Mouse (Mus musculus) MEL (cell line): ENCODE measurements around the gene Sult2b1. TPM values are rescaled to one million over a fixed set of nuclear protein-coding genes. Genes with fewer than 3 reads are reported as not detected.

Source experiments
- DNase-seq: peaks from one replicate; pipeline ENCODE4 v3.0.0; 2011; ENCODE audit warnings: low read depth, low spot score
- H3K27ac ChIP-seq: 2 replicates; pipeline ENCODE4 v1.5.1; 2012; ENCODE audit warnings: low read depth, mild to moderate bottlenecking, control low read depth, low read length, moderate library complexity; ENCODE audit not compliant: control insufficient read depth
- H3K27me3 ChIP-seq, 2 experiments: fragments of 150-350 bp in 1 of 2; sonication (generic) in 1 of 2; 2 replicates each; pipeline ENCODE4 v1.6.1; 2012; ENCODE audit warnings: low read length in 2 of 2, mild to moderate bottlenecking in 2 of 2, improper control_type of control experiment in 1 of 2, moderate library complexity in 1 of 2; ENCODE audit not compliant: insufficient read depth in 2 of 2, control insufficient read depth in 1 of 2
- H3K36me3 ChIP-seq, 2 experiments: 2 replicates each; pipeline ENCODE4 v1.6.1; 2012 to 2014; ENCODE audit warnings: low read length in 2 of 2, improper control_type of control experiment in 1 of 2, inconsistent platforms in 1 of 2, mild to moderate bottlenecking in 1 of 2; ENCODE audit not compliant: insufficient read depth in 2 of 2, control insufficient read depth in 1 of 2
- H3K4me1 ChIP-seq, 2 experiments: fragments of 150-350 bp in 1 of 2; sonication (generic) in 1 of 2; 2 replicates each; pipeline ENCODE4 v1.6.1; 2012; ENCODE audit warnings: low read length in 2 of 2, improper control_type of control experiment in 1 of 2, mild to moderate bottlenecking in 1 of 2; ENCODE audit not compliant: insufficient read depth in 2 of 2, control insufficient read depth in 1 of 2
- H3K4me3 ChIP-seq, 2 experiments: fragments of 150-350 bp in 1 of 2; sonication (generic) in 1 of 2; 2 replicates each; pipeline ENCODE4 v1.5.1; 2012; ENCODE audit warnings: low read depth in 2 of 2, low read length in 2 of 2, mild to moderate bottlenecking in 2 of 2, moderate library complexity in 2 of 2, control low read depth in 1 of 2, improper control_type of control experiment in 1 of 2; ENCODE audit not compliant: control insufficient read depth in 1 of 2, insufficient read depth in 1 of 2
- H3K79me2 ChIP-seq: 2 replicates; pipeline ENCODE4 v1.6.1; 2012; ENCODE audit warnings: mild to moderate bottlenecking, low read length, moderate library complexity; ENCODE audit not compliant: control insufficient read depth, poor library complexity, insufficient read depth
- H3K9ac ChIP-seq: 2 replicates; pipeline ENCODE4 v1.6.1; 2012; ENCODE audit warnings: low read depth, mild to moderate bottlenecking, control low read depth, low read length, moderate library complexity; ENCODE audit not compliant: control insufficient read depth, poor library complexity, severe bottlenecking
- H3K9me3 ChIP-seq: fragments of 150-350 bp; sonication (generic); replicated peaks from 2 replicates; pipeline ENCODE4 v1.6.1; 2012; ENCODE audit warnings: mild to moderate bottlenecking, low read length, improper control_type of control experiment, moderate library complexity; ENCODE audit not compliant: insufficient read depth
- BHLHE40 ChIP-seq: IDR thresholded peaks from 2 replicates; pipeline ENCODE4 v1.6.1; 2012; ENCODE audit warnings: low read depth, mild to moderate bottlenecking, inconsistent platforms, low read length, improper control_type of control experiment, borderline replicate concordance
- CHD2 ChIP-seq: IDR thresholded peaks from 2 replicates; pipeline ENCODE4 v1.6.1; 2011; ENCODE audit warnings: low read length, improper control_type of control experiment
- CTCF ChIP-seq, 3 experiments: IDR thresholded peaks in 2 of 3; conservative IDR thresholded peaks in 1 of 3; 2 replicates each; pipeline ENCODE4 v1.5.1; 2011 to 2012; ENCODE audit warnings: low read length in 3 of 3, low read depth in 2 of 3, mild to moderate bottlenecking in 2 of 3, improper control_type of control experiment in 1 of 3, inconsistent platforms in 1 of 3, mixed read lengths in 1 of 3, moderate library complexity in 1 of 3; ENCODE audit not compliant: control insufficient read depth in 1 of 3, insufficient read depth in 1 of 3, poor library complexity in 1 of 3, severe bottlenecking in 1 of 3
- E2F4 ChIP-seq: IDR thresholded peaks from 2 replicates; pipeline ENCODE4 v1.6.1; 2011; ENCODE audit warnings: low read depth, low read length, improper control_type of control experiment, borderline replicate concordance
- ELF1 ChIP-seq: IDR thresholded peaks from 2 replicates; pipeline ENCODE4 v1.6.1; 2014; ENCODE audit warnings: low read depth, mild to moderate bottlenecking, inconsistent platforms, low read length, improper control_type of control experiment, moderate library complexity
- EP300 ChIP-seq, 2 experiments: IDR thresholded peaks; 2 replicates each; pipeline ENCODE4 v1.6.1; 2011; ENCODE audit warnings: improper control_type of control experiment in 2 of 2, low read length in 2 of 2, low read depth in 1 of 2, mild to moderate bottlenecking in 1 of 2
- GABPA ChIP-seq: IDR thresholded peaks from 2 replicates; pipeline ENCODE4 v1.6.1; 2012; ENCODE audit warnings: low read depth, mild to moderate bottlenecking, inconsistent platforms, low read length, improper control_type of control experiment, moderate library complexity
- GATA1 ChIP-seq: IDR thresholded peaks from 2 replicates; pipeline ENCODE4 v1.6.1; 2011; ENCODE audit warnings: low read depth, low read length, improper control_type of control experiment
- HCFC1 ChIP-seq: IDR thresholded peaks from 2 replicates; pipeline ENCODE4 v1.6.1; 2012; ENCODE audit warnings: low read depth, mild to moderate bottlenecking, inconsistent platforms, low read length, improper control_type of control experiment, moderate library complexity
- JUND ChIP-seq: IDR thresholded peaks from 2 replicates; pipeline ENCODE4 v1.6.1; 2011; ENCODE audit warnings: low read depth, mild to moderate bottlenecking, improper control_type of control experiment, low read length
- MAFK ChIP-seq: IDR thresholded peaks from 2 replicates; pipeline ENCODE4 v1.6.1; 2011; ENCODE audit warnings: low read depth, mild to moderate bottlenecking, low read length, improper control_type of control experiment, borderline replicate concordance
- MXI1 ChIP-seq: IDR thresholded peaks from 2 replicates; pipeline ENCODE4 v1.6.1; 2011; ENCODE audit warnings: mild to moderate bottlenecking, low read depth, low read length, improper control_type of control experiment
- NELFE ChIP-seq: IDR thresholded peaks from 2 replicates; pipeline ENCODE4 v1.6.1; 2011; ENCODE audit warnings: low read depth, low read length, improper control_type of control experiment
- POLR2A ChIP-seq, 2 experiments: IDR thresholded peaks; 2 replicates each; pipeline ENCODE4 v1.6.1; 2011 to 2012; ENCODE audit warnings: low read length in 2 of 2, mild to moderate bottlenecking in 2 of 2, control low read depth in 1 of 2, improper control_type of control experiment in 1 of 2, low read depth in 1 of 2, moderate library complexity in 1 of 2; ENCODE audit not compliant: control insufficient read depth in 1 of 2, insufficient read depth in 1 of 2, poor library complexity in 1 of 2
- POLR2AphosphoS2 ChIP-seq: IDR thresholded peaks from 2 replicates; pipeline ENCODE4 v1.6.1; 2011; ENCODE audit warnings: low read length, improper control_type of control experiment
- POLR2AphosphoS5 ChIP-seq: IDR thresholded peaks from 2 replicates; pipeline ENCODE4 v1.6.1; 2012; ENCODE audit warnings: low read depth, borderline replicate concordance, mild to moderate bottlenecking, inconsistent platforms, low read length, moderate library complexity, mixed read lengths
- RAD21 ChIP-seq: IDR thresholded peaks from 2 replicates; pipeline ENCODE4 v1.6.1; 2011; ENCODE audit warnings: mild to moderate bottlenecking, low read depth, low read length, improper control_type of control experiment
- RCOR1 ChIP-seq: IDR thresholded peaks from 2 replicates; pipeline ENCODE4 v1.6.1; 2012; ENCODE audit warnings: low read depth, mild to moderate bottlenecking, inconsistent platforms, low read length, improper control_type of control experiment
- SIN3A ChIP-seq: IDR thresholded peaks from 2 replicates; pipeline ENCODE4 v1.6.1; 2012; ENCODE audit warnings: low read length, improper control_type of control experiment, inconsistent platforms
- SMC3 ChIP-seq: IDR thresholded peaks from 2 replicates; pipeline ENCODE4 v1.6.1; 2011; ENCODE audit warnings: low read depth, low read length, improper control_type of control experiment
- TBP ChIP-seq: IDR thresholded peaks from 2 replicates; pipeline ENCODE4 v1.8.0; 2011; ENCODE audit warnings: low read depth, low read length, improper control_type of control experiment
- UBTF ChIP-seq: IDR thresholded peaks from 2 replicates; pipeline ENCODE4 v1.6.1; 2012; ENCODE audit warnings: low read depth, mild to moderate bottlenecking, inconsistent platforms, low read length, improper control_type of control experiment, moderate library complexity, borderline replicate concordance; ENCODE audit not compliant: insufficient read depth
- ZC3H11A ChIP-seq: IDR thresholded peaks from 2 replicates; pipeline ENCODE4 v1.6.1; 2012; ENCODE audit warnings: low read depth, mild to moderate bottlenecking, inconsistent platforms, low read length, improper control_type of control experiment
- ZMIZ1 ChIP-seq: IDR thresholded peaks from 2 replicates; pipeline ENCODE4 v1.6.1; 2012; ENCODE audit warnings: low read depth, mild to moderate bottlenecking, inconsistent platforms, low read length, improper control_type of control experiment, moderate library complexity
- ZNF384 ChIP-seq: IDR thresholded peaks from 2 replicates; pipeline ENCODE4 v1.6.1; 2012; ENCODE audit warnings: low read depth, mild to moderate bottlenecking, inconsistent platforms, low read length, improper control_type of control experiment
- polyA plus RNA-seq, 2 experiments: library from polyadenylated mRNA; stranded (reverse) in 1 of 2; unstranded in 1 of 2; fragments of >175 nt in 1 of 2; fragments of >200 nt in 1 of 2; gene quantifications; 2 replicates each; pipeline versions ENCODE4 v1.2.1 to v1.2.4; 2012; ENCODE audit warnings: low replicate concordance in 2 of 2, low read depth in 1 of 2; ENCODE audit not compliant: insufficient read length in 2 of 2, insufficient read depth in 1 of 2, missing spikeins in 1 of 2
- total RNA-seq: library from RNA; depleted of rRNA; stranded (reverse); fragments of 300-350 nt; gene quantifications from 2 replicates; pipeline ENCODE4 v1.2.3, GENCODE M21; 2012

Gene Sult2b1
- total and polyA plus RNA-seq, 3 experiments, result 0.08 to 0.47 TPM; not detected in 1

GRCm38 (mm10) chr7:45683396-45684050, 100.9 kb downstream of the Sult2b1 start, which contains the start of gene Ntn5:
Ntn5 (plus strand) TSS chr7:45684022.
- DNase-seq, result no peak
- H3K27ac ChIP-seq, result no peak within 1 kb of the TSS
- no peaks in the 10 kb centered on the region for H3K79me2 ChIP-seq
- peaks cover 0 to 3% of the 10 kb centered on the region in 2 experiments; a peak in 2 of 4 replicates for H3K27me3 ChIP-seq
- no peak for TF ChIP-seq EP300 (IDR thresholded peaks at IDR 0.05; ENCODE audit: low read depth in 1 of 2, low read length in 2 of 2)
- TF ChIP-seq RCOR1, result no peak
- TF ChIP-seq ZMIZ1, result no peak
- no peak for TF ChIP-seq MAFK
- TF ChIP-seq POLR2AphosphoS5, result no peak
- no peak for TF ChIP-seq E2F4
- no peak for TF ChIP-seq GABPA
- H3K36me3 ChIP-seq, result peaks cover 0 to 17% of the 10 kb centered on the region in 2 experiments; a peak in 2 of 4 replicates
- H3K9me3 ChIP-seq, result no peaks in the 10 kb centered on the region
- H3K4me3 ChIP-seq, result no peak within 1 kb of the TSS
- H3K9ac ChIP-seq, result no peak within 1 kb of the TSS
- H3K4me1 ChIP-seq, result peaks cover 13 to 20% of the 10 kb centered on the region in 2 experiments

GRCm38 (mm10) chr7:45682144-45683126, 102.0 kb downstream of the Sult2b1 start:
- Histone ChIP-seq H3K79me2 (no peaks in the 10 kb centered on the region), H3K27ac (peak overlapping the region; percentile 57), H3K27me3 (peaks cover 0 to 2% of the 10 kb centered on the region in 2 experiments; a peak in 2 of 4 replicates), H3K9ac (peak overlapping the region; percentile 72), H3K4me1 (peaks cover 13 to 20% of the 10 kb centered on the region in 2 experiments), H3K36me3 (peaks cover 0 to 17% of the 10 kb centered on the region in 2 experiments; a peak in 2 of 4 replicates), H3K9me3 (no peaks in the 10 kb centered on the region), H3K4me3 (peak overlapping the region; percentile 52 to 55)
- TF ChIP-seq GATA1 (0 out of 2 replicates have a peak, but pooled peaks have one; percentile 27), RAD21 (peak; percentile 81), JUND (no peak), ZC3H11A (peak; percentile 82), POLR2AphosphoS5 (no peak), POLR2AphosphoS2 (no peak), ZNF384 (peak; percentile 30; the same call in 1 of the 2 replicates), RCOR1 (0 out of 2 replicates have a peak, but pooled peaks have one; percentile 7), BHLHE40 (no peak), SMC3 (peak; percentile 87), HCFC1 (peak; percentile 67), ELF1 (peak; percentile 84), CTCF (IDR thresholded peaks at IDR 0.05 in 2 of 3, conservative IDR thresholded peaks at IDR 0.05 in 1 of 3; ENCODE audit: control insufficient read depth in 1 of 3, insufficient read depth in 1 of 3, low read depth in 2 of 3, low read length in 3 of 3, poor library complexity in 1 of 3, severe bottlenecking in 1 of 3) (peak; percentile 93 to 100 (median 99)), GABPA (no peak), SIN3A (peak; percentile 35; the same call in 1 of the 2 replicates), NELFE (peak; percentile 41), TBP (peak; percentile 57; the same call in 1 of the 2 replicates), EP300 (IDR thresholded peaks at IDR 0.05; ENCODE audit: low read depth in 1 of 2, low read length in 2 of 2) (peak; percentile 25 to 36; a peak in 3 of 4 replicates), POLR2A (IDR thresholded peaks at IDR 0.05; ENCODE audit: control insufficient read depth in 1 of 2, insufficient read depth in 1 of 2, low read depth in 1 of 2, low read length in 2 of 2, poor library complexity in 1 of 2) (peak; percentile 40 to 57; a peak in 3 of 4 replicates), E2F4 (no peak), CHD2 (no peak), UBTF (no peak), MXI1 (0 out of 2 replicates have a peak, but pooled peaks have one; percentile 23)
- DNase-seq, result peak; percentile 91
